Mouse (Mus musculus): ENCODE measurements around the gene Naa15.
A peak's percentile ranks its signal among the peaks of the same experiment; 100 is the strongest.

The Naa15 gene

DNA sequence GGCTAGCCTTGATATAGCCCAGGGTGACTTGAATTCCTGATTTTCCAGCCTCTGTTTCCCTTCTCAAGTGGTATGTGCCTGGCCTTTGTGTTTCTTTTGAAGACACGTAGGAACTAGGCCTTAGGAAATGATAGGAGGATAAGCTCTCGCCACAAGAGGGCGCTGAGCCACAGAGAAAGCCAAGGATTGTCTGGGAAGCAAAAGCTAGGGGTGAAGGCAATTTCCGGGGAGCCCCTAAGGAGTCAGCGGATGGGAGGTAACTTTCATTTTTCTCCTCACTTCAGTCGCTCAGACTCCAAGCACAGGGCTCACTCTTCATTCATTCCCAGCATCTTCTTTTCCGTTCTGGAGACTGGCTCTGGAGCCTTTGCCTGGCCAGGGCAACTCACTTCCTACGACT lies 96.0 kb downstream of the Naa15 start:
- peak; percentile 73 for DNase-seq (ENCODE audit: low read depth, low spot score)

DNA sequence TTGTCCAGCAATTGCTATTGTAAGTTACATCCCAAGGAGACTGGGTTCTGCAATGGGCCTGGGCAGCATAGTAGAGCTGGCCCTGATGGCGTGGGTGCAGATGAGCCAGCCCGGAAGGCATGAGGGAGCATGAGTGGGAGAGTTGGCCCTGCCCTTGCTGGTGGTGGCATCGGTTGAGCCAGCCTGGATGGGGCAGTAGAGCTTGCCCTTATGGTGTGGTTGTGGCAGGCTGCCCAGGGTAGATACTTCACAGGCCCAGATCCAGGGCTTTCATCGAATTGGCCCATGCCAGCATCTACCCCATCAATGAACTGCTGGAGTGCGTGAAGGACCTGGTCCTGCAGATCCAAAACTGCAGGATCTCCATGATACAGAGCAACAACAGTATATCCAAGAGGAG lies 97.0 kb downstream of the Naa15 start:
- DNase-seq (ENCODE audit: low read depth, low spot score) = no peak

DNA sequence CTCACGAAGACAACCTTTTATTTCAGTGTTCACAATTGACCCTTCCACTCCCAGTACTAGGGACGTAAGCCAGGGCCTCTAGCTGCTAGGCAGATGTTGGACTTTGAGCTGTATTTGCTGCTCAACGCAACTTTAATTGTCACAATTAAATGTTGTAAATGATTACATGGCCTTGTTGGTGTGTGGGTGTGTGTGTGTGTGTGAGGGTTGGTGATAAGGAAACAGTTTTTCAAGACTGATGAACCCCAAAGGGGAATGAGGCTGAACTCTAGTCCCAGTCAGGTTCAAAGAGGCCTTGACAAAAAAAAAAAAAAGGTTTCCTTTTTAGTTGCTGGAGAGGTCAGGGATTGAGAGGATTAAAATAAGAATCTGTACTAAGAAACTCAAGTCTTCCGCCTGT lies 102.5 kb downstream of the Naa15 start:
- DNase-seq (ENCODE audit: low read depth, low spot score) = no peak

DNA sequence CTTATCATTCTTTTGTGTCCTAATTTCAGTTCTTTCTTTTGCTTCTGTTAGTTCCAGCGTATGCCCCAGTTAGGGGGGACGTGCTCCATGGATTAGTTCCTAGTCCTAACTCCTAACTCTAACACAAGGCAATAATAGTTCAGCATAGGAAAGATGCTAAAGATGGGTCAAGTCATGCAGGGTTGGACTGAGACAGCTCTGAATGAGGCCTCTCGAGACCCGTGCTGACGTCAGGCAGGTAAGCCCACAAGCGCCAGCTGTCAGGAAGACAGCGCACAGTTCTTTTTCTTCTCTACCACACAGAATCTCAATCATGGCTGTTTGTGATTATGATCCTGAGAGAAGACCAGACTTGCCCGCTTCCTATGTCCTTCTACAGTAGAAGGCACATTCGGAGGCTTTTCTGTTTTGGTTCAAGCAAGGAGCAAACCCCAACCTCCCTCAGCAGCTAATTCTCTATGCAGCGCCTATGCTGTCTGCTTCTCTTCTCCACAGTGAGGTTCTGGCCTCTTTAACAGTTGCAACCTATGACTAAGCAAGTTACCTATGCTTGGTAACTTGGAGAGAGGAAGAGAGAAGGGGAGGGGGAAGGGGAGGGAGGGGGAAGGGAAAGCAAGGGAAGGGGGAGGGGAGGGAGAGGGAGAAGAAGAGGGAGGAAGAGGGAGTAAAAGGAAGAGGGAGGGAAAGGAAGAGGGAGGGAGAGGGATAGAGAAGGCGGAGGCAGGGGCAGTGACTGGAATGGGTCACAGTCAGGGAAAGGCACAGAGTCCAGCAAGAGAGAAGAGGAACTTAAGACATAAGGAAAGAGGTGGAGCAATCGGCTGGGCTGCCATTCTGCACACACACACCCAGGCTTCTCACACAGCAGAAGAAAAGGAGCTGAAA lies 103.2 kb downstream of the Naa15 start:
- no peak for DNase-seq (ENCODE audit: low read depth, low spot score)

DNA sequence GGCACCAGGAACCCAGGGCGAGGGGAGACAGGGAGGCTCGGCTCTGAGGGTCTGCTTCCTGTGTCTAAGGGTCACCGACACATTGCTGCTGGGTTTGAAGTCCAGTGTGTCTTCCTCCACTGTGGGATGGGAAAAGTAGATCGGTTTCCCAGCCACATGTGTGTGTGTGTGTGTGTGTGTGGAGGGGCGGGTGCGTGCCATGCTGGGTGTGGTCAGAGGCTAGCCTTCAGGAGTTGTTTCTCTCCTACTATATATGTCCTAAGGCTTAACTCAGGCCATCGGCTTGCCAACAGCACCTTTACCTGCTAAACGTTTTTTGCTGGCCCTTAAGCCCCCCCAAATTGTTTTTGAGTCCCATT lies 103.8 kb downstream of the Naa15 start:
- DNase-seq (ENCODE audit: low read depth, low spot score) = no peak

DNA sequence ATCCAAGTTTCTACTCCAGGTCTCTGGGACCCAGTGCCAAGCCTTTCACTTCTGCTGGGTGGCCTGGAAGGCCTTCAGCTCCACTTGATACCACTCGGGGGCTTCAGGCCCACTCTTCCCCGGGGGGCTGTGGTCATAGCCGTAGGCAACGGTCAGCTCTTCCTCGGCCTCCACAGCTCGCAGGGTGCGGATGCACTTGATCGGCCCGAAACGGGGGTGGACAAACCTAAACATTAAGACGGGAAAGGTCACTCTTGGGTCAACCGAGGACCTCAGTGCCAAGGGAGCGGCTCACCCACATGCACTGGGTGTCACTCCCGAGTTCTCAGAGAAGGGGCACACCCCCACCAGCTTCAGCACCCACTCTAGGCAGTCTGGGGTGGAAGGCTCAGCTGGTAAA lies 106.3 kb downstream of the Naa15 start:
- DNase-seq (ENCODE audit: low read depth, low spot score) = no peak

DNA sequence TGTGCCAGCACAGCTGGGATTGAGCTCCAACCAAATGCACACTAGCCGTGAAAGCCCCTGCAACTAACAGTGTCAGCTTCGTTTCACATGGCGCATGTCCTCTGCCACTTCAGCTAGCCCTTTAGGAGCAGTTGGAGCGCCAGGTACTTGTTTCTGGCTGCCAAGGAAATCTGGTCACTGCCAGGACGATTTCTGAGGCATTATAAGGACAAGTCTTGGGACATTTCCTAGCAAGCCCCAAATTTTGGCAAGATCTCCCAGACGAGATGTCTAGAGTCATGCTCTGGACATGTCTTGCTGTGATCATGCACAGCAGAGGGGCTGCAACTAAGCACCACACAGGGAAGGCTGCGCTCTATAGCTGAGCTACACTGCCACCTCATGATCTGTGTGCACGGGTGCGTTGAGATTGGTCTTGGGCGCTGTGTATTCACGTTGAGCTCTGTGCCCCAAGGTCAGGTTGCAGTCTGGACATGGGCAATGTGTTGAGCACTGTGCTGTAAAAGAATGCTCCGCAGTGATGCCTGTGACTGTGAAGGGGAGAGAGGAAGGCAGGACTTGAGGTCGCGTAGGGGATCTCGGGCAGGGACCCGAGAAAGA lies 110.3 kb downstream of the Naa15 start:
- no peak for DNase-seq (ENCODE audit: low read depth, low spot score)

All from forelimb bud, embryonic 11.5 days (tissue).